Mouse (Mus musculus): ENCODE data around the gene Mta2.
"Not testable (repeated sequence)": the region's sequence is repeated elsewhere in the genome, so short reads cannot be mapped to it uniquely, and the experiment has no call there.

The Mta2 gene

GRCm38 (mm10) chr19:8967373-8967743, 25.7 kb downstream of the Mta2 start:
- DNase-seq (ENCODE audit: low read depth, low spot score): no peak

DNA sequence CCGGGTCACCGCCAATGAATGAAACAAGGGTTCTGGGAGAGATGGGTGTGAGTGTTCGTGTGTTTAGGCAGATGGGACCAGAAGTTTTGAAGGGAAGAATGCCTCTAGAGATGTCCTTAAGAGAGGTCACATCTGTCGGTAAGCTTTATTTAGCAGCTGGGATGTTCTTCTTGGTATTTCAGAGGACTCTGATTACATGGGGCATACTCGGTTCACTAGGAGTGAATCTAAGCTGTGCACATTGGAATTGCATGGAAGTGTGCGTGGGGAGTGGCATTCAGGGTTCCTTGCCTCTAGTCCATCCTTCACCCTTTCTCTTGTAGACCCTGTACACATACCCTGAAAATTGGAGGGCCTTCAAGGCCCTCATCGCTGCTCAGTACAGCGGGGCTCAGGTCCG, 26.2 kb downstream of the Mta2 start:
- no peak for DNase-seq (ENCODE audit: low read depth, low spot score)

GRCm38 (mm10) chr19:8972491-8972890, 30.8 kb downstream of the Mta2 start:
- DNase-seq (ENCODE audit: low read depth, low spot score): not testable (repeated sequence)

GRCm38 (mm10) chr19:8974638-8975037, 33.0 kb downstream of the Mta2 start:
- DNase-seq (ENCODE audit: low read depth, low spot score): no peak

- DNase-seq (ENCODE audit: low read depth, low spot score): no peak
These were observed 33.8 kb downstream of the Mta2 start for GRCm38 (mm10) chr19:8975491-8975890.

DNA sequence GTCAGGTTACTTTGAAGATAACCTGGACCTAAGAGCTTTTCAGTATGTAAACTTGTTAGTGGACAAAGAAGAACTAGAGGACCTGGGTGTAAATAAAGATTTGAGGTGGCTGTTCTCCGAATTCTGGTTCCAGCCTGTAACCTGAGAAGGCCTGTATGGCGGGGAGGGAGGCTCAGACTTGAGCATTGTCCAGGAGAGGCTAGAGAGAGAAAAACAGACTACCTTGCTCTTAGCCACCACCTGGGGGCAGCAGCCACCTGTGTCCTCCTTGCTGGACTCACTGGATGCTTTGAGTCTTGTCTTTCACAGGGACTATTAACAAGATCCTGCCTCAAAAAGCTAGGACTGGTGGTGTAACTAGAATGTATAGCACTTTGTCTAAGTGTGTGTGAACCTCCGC, 34.9 kb downstream of the Mta2 start:
- no peak for DNase-seq (ENCODE audit: low read depth, low spot score)

GRCm38 (mm10) chr19:8980771-8981170, 39.1 kb downstream of the Mta2 start:
- DNase-seq (ENCODE audit: low read depth, low spot score): no peak

- no peak for DNase-seq (ENCODE audit: low read depth, low spot score)
These were observed 39.9 kb downstream of the Mta2 start for GRCm38 (mm10) chr19:8981450-8982168.

DNA sequence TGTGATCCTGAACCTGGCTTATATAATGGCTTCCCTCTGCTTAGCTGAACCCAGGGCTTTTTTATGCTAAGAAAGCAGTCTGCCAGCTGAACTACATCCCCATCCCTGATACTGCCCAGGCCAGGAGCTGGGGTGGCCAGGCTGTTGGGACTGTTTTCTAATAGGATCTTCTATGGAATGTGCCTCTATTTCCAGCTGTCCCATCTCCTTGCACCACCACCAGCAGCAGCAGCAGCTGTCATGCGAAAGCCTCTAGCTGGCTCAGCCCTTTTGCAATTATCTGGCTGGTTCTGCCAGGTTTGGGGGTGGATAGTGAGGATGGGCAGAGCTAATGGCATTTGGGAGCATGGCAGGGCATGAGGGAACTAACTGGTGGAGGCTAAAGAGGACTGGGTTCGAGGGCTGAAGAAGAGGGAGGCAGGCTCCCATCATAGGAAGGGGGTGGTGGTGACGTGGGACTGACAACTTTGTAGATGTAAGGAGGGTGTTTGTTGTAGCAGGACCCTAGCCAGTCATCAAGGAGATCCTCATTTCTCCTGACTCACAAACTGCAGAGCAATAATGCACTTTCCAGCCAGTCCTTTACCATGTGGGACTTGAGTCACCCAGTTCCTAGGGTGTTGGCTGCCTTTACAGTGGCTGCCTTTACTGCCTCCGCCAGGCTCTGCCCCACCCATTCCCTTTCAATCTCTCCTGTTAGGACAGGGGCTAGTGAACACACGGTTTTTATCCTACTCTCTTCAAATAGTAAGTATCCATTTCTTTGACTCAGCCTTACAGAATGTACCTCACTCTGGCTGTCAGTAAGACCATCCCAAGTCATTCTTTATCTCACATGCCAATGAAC, 40.9 kb downstream of the Mta2 start:
- no peak for DNase-seq (ENCODE audit: low read depth, low spot score)

GRCm38 (mm10) chr19:8983150-8983650, 41.5 kb downstream of the Mta2 start:
- DNase-seq (ENCODE audit: low read depth, low spot score): no peak

- peak; percentile 76 for DNase-seq (ENCODE audit: low read depth, low spot score)
These were observed 42.7 kb downstream of the Mta2 start for GRCm38 (mm10) chr19:8984255-8984868.

- DNase-seq (ENCODE audit: low read depth, low spot score): no peak
These were observed 44.2 kb downstream of the Mta2 start for GRCm38 (mm10) chr19:8985891-8986290.

DNA sequence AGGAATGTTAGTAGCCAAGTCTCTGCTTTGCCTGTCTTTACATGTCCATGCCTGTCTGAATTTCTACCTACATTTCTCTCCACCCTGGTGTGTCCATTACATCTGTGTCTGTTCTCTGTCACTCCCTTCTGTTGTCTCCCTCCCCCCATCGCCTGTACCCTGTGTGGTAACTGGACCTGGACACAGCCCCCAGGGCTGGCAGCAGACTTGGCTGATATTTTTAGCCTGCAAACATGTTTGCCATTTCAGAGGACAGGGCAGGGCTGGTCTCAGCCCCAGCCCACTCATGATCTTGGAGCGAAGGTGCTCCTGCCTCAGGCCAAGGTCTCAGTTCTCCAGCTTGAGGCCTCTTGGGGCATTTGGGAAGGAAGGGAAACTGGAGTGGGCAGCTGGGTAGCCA, 46.1 kb downstream of the Mta2 start:
- DNase-seq (ENCODE audit: low read depth, low spot score): no peak

DNA sequence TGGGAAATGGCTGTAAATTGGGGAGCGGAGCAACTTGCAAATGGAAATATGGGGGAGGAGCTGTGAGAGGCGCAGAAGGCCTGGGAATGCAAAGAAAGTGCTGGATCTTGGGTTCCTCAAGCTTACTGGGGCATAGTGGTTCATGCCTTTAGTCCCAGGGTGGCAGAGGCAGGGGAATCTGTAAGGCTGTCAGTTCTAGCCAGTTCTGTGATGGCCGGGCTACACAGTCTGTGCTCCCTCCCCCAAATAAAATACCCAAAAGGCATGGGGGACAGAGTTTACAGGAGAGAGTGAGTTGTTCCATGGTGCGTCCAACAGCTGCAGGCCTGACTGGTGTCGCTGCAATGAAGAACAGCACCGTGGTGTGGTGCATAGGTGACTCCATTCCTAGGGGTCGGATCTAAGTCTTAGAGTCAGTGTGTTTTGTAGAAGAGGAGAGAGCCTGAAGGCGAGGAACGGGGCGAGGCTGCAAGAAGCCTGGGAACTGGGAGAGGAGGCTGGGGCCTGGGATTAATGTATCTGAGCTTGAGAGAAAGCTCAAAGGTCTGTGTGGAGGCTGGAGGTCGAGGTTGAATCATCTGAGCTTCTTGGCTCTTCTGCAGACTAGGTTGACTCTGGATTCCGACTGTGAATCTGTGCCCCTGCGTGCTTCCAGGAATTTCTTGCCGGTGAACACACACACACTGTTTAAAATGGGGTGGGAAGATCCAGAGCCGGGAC, 46.8 kb downstream of the Mta2 start:
- DNase-seq (ENCODE audit: low read depth, low spot score): no peak

DNA sequence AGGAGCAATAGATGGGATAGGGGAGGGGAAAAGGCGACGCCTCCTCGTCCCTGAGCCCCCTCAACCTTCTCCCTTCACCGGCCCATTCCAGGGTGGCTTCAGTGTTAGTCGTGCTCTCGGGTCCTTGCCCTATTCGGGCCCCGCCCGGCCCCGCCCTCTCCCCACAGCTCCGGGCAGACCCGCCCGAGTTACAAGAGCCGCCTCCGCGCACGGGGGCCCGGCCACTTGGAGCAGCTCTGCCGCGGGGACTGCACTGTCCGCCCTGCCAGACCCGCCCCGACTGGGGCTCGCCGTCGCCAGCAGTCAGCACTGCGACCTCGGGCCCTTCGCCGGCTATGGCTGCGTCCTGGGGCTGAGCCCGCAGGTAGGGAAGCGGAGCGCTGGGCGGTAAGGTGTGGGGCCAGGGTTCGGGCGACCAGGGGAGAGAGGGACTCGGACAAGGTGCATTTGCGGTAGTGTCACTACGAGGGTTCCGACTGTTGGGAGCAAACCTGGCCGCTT, 47.4 kb downstream of the Mta2 start, which contains the start of gene Ahnak:
Gene Ahnak (plus strand): TSS at position 219 of the 501 bp plus-strand sequence.
- DNase-seq (ENCODE audit: low read depth, low spot score): no peak

- no peak for DNase-seq (ENCODE audit: low read depth, low spot score)
These were observed 48.1 kb downstream of the Mta2 start for GRCm38 (mm10) chr19:8989567-8990431.

- no peak for DNase-seq (ENCODE audit: low read depth, low spot score)
These were observed 48.9 kb downstream of the Mta2 start for GRCm38 (mm10) chr19:8990432-8991102.

DNA sequence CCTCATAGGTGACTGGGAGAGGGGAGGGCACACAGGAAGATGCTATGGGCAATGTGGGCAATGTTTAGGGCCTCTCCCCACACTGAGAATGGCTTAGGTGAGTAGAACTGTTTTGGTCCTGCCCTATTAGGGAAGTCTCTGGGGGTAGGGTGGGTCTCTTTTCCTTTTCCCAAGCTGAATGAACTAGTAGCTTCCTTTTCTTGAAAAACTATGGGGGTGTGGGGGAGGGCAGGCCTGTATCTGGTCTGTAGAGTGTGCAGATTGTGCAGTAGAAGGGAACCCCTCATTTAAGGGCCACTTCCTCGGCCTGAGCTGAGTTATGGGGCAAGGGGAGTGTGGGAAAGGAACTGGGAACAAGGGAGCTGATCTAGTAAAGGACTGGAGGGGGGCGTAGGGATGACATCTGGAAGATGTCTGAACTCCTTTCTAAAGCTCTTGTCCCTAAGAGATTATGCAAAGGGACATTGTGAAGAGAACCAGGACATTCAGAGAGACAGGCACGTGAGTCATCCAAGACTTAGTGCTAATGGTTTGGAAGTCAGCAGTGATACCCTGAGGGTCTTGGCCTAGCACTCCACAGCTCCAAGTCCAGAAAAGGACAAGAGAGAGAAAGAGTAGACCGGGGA, 49.7 kb downstream of the Mta2 start:
- DNase-seq (ENCODE audit: low read depth, low spot score): no peak

All from brain, embryonic 18.5 days (tissue).